Mouse (Mus musculus): Measurements from ENCODE around the gene Pik3r6. TPM values are rescaled to one million over a fixed set of nuclear protein-coding genes. Genes with fewer than 3 reads are reported as not detected.

Gene Pik3r6
- polyA plus RNA-seq, 2 experiments = 1.3 to 1.5 TPM

- no peak overlapping the region for H3K9ac ChIP-seq (replicated peaks)
- ATAC-seq (ENCODE audit: insufficient read depth) (no peak), DNase-seq (ENCODE audit: low read depth in 3 of 3, low spot score in 3 of 3) (no peak)
- no peak overlapping the region for H3K27ac ChIP-seq
- no peaks in the 10 kb centered on the region for H3K9me3 ChIP-seq (ENCODE audit: control insufficient read depth, low read length)
- 12% methylated on average over 2 of the region's 2 CpGs for WGBS (ENCODE audit: insufficient replicate concordance)
- H3K27me3 ChIP-seq (ENCODE audit: control insufficient read depth, insufficient read depth, low read length) = no peaks in the 10 kb centered on the region
- TF ChIP-seq EP300 (IDR thresholded peaks at IDR 0.05; ENCODE audit: low read depth) (no peak), CTCF (IDR thresholded peaks at IDR 0.05; ENCODE audit: low read depth) (no peak)
- no peak overlapping the region for H3K4me3 ChIP-seq (ENCODE audit: insufficient read depth in 1 of 2, low read depth in 2 of 2, low read length in 2 of 2)
- no peaks in the 10 kb centered on the region for H3K4me1 ChIP-seq (replicated peaks; ENCODE audit: control insufficient read depth in 2 of 2, insufficient read depth in 2 of 2, low read length in 1 of 2)
- H3K4me2 ChIP-seq (ENCODE audit: low read depth) = no peak overlapping the region
- no peaks in the 10 kb centered on the region for H3K36me3 ChIP-seq (replicated peaks; ENCODE audit: control insufficient read depth, insufficient read depth, low read depth)
Observed at GRCm38 (mm10) chr11:68509194-68509593, 6.4 kb downstream of the Pik3r6 start.

GRCm38 (mm10) chr11:68513969-68514368 lies 11.2 kb downstream of the Pik3r6 start:
- TF ChIP-seq EP300 (IDR thresholded peaks at IDR 0.05; ENCODE audit: low read depth) = no peak
- TF ChIP-seq CTCF (IDR thresholded peaks at IDR 0.05; ENCODE audit: low read depth) = no peak
- Histone ChIP-seq H3K36me3 (replicated peaks; ENCODE audit: control insufficient read depth, insufficient read depth, low read depth) (no peaks in the 10 kb centered on the region), H3K4me2 (ENCODE audit: low read depth) (no peak overlapping the region), H3K9ac (replicated peaks) (no peak overlapping the region), H3K27ac (no peak overlapping the region), H3K4me1 (replicated peaks; ENCODE audit: control insufficient read depth in 2 of 2, insufficient read depth in 2 of 2, low read length in 1 of 2) (no peaks in the 10 kb centered on the region), H3K4me3 (ENCODE audit: insufficient read depth in 1 of 2, low read depth in 2 of 2, low read length in 2 of 2) (no peak overlapping the region), H3K9me3 (ENCODE audit: control insufficient read depth, low read length) (no peaks in the 10 kb centered on the region), H3K27me3 (ENCODE audit: control insufficient read depth, insufficient read depth, low read length) (no peaks in the 10 kb centered on the region)
- WGBS (ENCODE audit: insufficient replicate concordance) = 34% methylated on average over 3 of the region's 3 CpGs
- DNase-seq (ENCODE audit: low read depth in 3 of 3, low spot score in 3 of 3) (no peak), ATAC-seq (ENCODE audit: insufficient read depth) (no peak)

- no peaks in the 10 kb centered on the region for H3K36me3 ChIP-seq (replicated peaks; ENCODE audit: control insufficient read depth, insufficient read depth, low read depth)
- ATAC-seq (ENCODE audit: insufficient read depth) (no peak), DNase-seq (ENCODE audit: low read depth in 3 of 3, low spot score in 3 of 3) (no peak)
- no peaks in the 10 kb centered on the region for H3K27me3 ChIP-seq (ENCODE audit: control insufficient read depth, insufficient read depth, low read length)
- no peak overlapping the region for H3K4me3 ChIP-seq (ENCODE audit: insufficient read depth in 1 of 2, low read depth in 2 of 2, low read length in 2 of 2)
- no peaks in the 10 kb centered on the region for H3K4me1 ChIP-seq (replicated peaks; ENCODE audit: control insufficient read depth in 2 of 2, insufficient read depth in 2 of 2, low read length in 1 of 2)
- H3K4me2 ChIP-seq (ENCODE audit: low read depth) = no peak overlapping the region
- TF ChIP-seq EP300 (IDR thresholded peaks at IDR 0.05; ENCODE audit: low read depth) (no peak), CTCF (IDR thresholded peaks at IDR 0.05; ENCODE audit: low read depth) (no peak)
- 61% methylated on average over 4 of the region's 4 CpGs for WGBS (ENCODE audit: insufficient replicate concordance)
- no peak overlapping the region for H3K27ac ChIP-seq
- no peak overlapping the region for H3K9ac ChIP-seq (replicated peaks)
- H3K9me3 ChIP-seq (ENCODE audit: control insufficient read depth, low read length) = no peaks in the 10 kb centered on the region
Observed at GRCm38 (mm10) chr11:68519362-68519761, 16.5 kb downstream of the Pik3r6 start.

- H3K4me2 ChIP-seq (ENCODE audit: low read depth) = no peak overlapping the region
- H3K4me1 ChIP-seq (replicated peaks; ENCODE audit: control insufficient read depth in 2 of 2, insufficient read depth in 2 of 2, low read length in 1 of 2) = no peaks in the 10 kb centered on the region
- no peak overlapping the region for H3K9ac ChIP-seq (replicated peaks)
- no peak for TF ChIP-seq EP300 (IDR thresholded peaks at IDR 0.05; ENCODE audit: low read depth)
- H3K4me3 ChIP-seq (ENCODE audit: insufficient read depth in 1 of 2, low read depth in 2 of 2, low read length in 2 of 2) = no peak overlapping the region
- H3K27ac ChIP-seq = no peak overlapping the region
- 59% methylated on average over 5 of the region's 5 CpGs for WGBS (ENCODE audit: insufficient replicate concordance)
- no peaks in the 10 kb centered on the region for H3K9me3 ChIP-seq (ENCODE audit: control insufficient read depth, low read length)
- H3K36me3 ChIP-seq (replicated peaks; ENCODE audit: control insufficient read depth, insufficient read depth, low read depth) = no peaks in the 10 kb centered on the region
- no peak for ATAC-seq (ENCODE audit: insufficient read depth)
- no peaks in the 10 kb centered on the region for H3K27me3 ChIP-seq (ENCODE audit: control insufficient read depth, insufficient read depth, low read length)
- DNase-seq (ENCODE audit: low read depth in 3 of 3, low spot score in 3 of 3) = no peak
Observed at GRCm38 (mm10) chr11:68519815-68520214, 17.0 kb downstream of the Pik3r6 start.

- Histone ChIP-seq H3K27ac (no peak overlapping the region), H3K27me3 (ENCODE audit: control insufficient read depth, insufficient read depth, low read length) (no peaks in the 10 kb centered on the region), H3K4me1 (replicated peaks; ENCODE audit: control insufficient read depth in 2 of 2, insufficient read depth in 2 of 2, low read length in 1 of 2) (no peaks in the 10 kb centered on the region), H3K4me2 (ENCODE audit: low read depth) (no peak overlapping the region), H3K4me3 (ENCODE audit: insufficient read depth in 1 of 2, low read depth in 2 of 2, low read length in 2 of 2) (no peak overlapping the region), H3K9ac (replicated peaks) (no peak overlapping the region), H3K36me3 (replicated peaks; ENCODE audit: control insufficient read depth, insufficient read depth, low read depth) (no peaks in the 10 kb centered on the region), H3K9me3 (ENCODE audit: control insufficient read depth, low read length) (no peaks in the 10 kb centered on the region)
- DNase-seq (ENCODE audit: low read depth in 3 of 3, low spot score in 3 of 3) = no peak
- ATAC-seq (ENCODE audit: insufficient read depth) = no peak
- TF ChIP-seq EP300 (IDR thresholded peaks at IDR 0.05; ENCODE audit: low read depth) = no peak
- no peak for TF ChIP-seq CTCF (IDR thresholded peaks at IDR 0.05; ENCODE audit: low read depth)
- WGBS (ENCODE audit: insufficient replicate concordance) = 75% methylated on average over 2 of the region's 2 CpGs
Observed at GRCm38 (mm10) chr11:68520439-68520838, 17.6 kb downstream of the Pik3r6 start.
